Mouse (Mus musculus) G1E (cell line): ENCODE data around the gene Tln2. TPM values are rescaled to one million over a fixed set of nuclear protein-coding genes. Genes with fewer than 3 reads are reported as not detected.

Source experiments
- ATAC-seq: 2 replicates; pipeline ENCODE4 v1.8.0; 2016; ENCODE audit warnings: mild to moderate bottlenecking; ENCODE audit not compliant: insufficient number of reproducible peaks, poor library complexity, low FRiP score, severe bottlenecking; ENCODE audit errors: extremely low read depth
- DNase-seq: peaks from one replicate; pipeline ENCODE4 v3.0.0; 2012; ENCODE audit warnings: low spot score
- H3K27me3 ChIP-seq: 2 replicates; pipeline ENCODE4 v1.6.1; 2012; ENCODE audit warnings: mild to moderate bottlenecking, low read length, inconsistent platforms; ENCODE audit not compliant: insufficient read depth
- H3K36me3 ChIP-seq: replicated peaks from 2 replicates; pipeline ENCODE3; 2012; ENCODE audit warnings: mild to moderate bottlenecking, inconsistent platforms
- H3K4me1 ChIP-seq: 2 replicates; pipeline ENCODE4 v1.6.1; 2012; ENCODE audit warnings: low read depth, low read length, inconsistent platforms, mixed read lengths; ENCODE audit not compliant: insufficient read depth
- H3K4me3 ChIP-seq: 2 replicates; pipeline ENCODE4 v1.5.1; 2012; ENCODE audit warnings: low read depth, mild to moderate bottlenecking, inconsistent platforms, low read length, moderate library complexity, mixed read lengths
- H3K9me3 ChIP-seq: replicated peaks from 2 replicates; pipeline ENCODE4 v1.6.1; 2012; ENCODE audit warnings: inconsistent platforms
- CTCF ChIP-seq: IDR thresholded peaks from 2 replicates; pipeline ENCODE4 v1.5.1; 2012; ENCODE audit warnings: low read depth, low read length, inconsistent platforms, mixed read lengths
- GATA1 ChIP-seq: IDR thresholded peaks from 2 replicates; pipeline ENCODE4 v1.6.1; 2012; ENCODE audit warnings: borderline replicate concordance, low read length, inconsistent platforms, mixed read lengths
- GATA2 ChIP-seq: IDR thresholded peaks from 2 replicates; pipeline ENCODE4 v1.6.1; 2012; ENCODE audit warnings: low read depth, low read length, inconsistent platforms, borderline replicate concordance
- POLR2AphosphoS5 ChIP-seq: IDR thresholded peaks from 2 replicates; pipeline ENCODE4 v1.6.1; 2012; ENCODE audit warnings: low read depth, low read length, inconsistent platforms; ENCODE audit not compliant: insufficient replicate concordance
- TAL1 ChIP-seq: conservative IDR thresholded peaks from 2 replicates; pipeline ENCODE4 v1.6.1; 2012; ENCODE audit warnings: low read depth, low read length, inconsistent platforms, mixed read lengths
- polyA plus RNA-seq: library from polyadenylated mRNA; stranded (reverse); fragments of >175 nt; gene quantifications from 2 replicates; pipeline ENCODE4 v1.2.3, GENCODE M21; 2012
- total RNA-seq, 2 experiments: library from RNA; stranded (forward) in 1 of 2; stranded (reverse) in 1 of 2; fragments of 200-1000 nt in 1 of 2; fragments of >200 nt in 1 of 2; fragmentation: Nextera tagmentation in 1 of 2; gene quantifications; 2 replicates each; pipeline ENCODE4 v1.2.3; 2014 to 2017

The Tln2 gene
- total RNA-seq (2014; fragmentation: Nextera tagmentation): 8.1 and 10.7 TPM in 2 replicates
- total RNA-seq (2017): 1.6 TPM in 2 replicates
- 1.5 and 2.1 TPM in 2 replicates for polyA plus RNA-seq

DNA sequence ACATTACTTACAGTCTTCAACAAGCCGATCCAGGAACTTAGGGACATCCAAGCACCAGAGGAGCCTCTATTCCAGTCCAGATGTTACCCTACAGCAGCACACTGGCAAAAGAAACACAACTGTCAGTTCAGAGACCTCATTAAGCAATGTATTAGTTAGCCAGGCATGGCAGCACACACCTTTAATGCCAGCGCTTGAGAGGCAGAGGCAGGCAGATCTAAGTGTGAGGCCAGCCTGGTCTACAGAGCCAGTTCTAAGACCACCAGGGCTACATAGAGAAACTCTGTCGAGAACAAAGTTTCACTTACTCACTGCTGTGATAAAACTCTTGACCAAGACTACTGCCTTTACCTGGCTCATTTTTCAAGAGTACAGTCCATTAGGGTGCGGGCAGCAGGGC lies at the start of gene Tln2:
Gene Tln2 (minus strand): TSS at position 101 of the 400 bp plus-strand sequence.
- Histone ChIP-seq H3K27me3 (no peaks in the 10 kb centered on the region), H3K4me3 (no peak within 1 kb of the TSS), H3K36me3 (no peaks in the 10 kb centered on the region), H3K4me1 (no peaks in the 10 kb centered on the region), H3K9me3 (no peaks in the 10 kb centered on the region)
- ATAC-seq (no peak), DNase-seq (no peak)
- TF ChIP-seq POLR2AphosphoS5 (no peak), CTCF (no peak), TAL1 (no peak), GATA2 (no peak), GATA1 (no peak)

DNA sequence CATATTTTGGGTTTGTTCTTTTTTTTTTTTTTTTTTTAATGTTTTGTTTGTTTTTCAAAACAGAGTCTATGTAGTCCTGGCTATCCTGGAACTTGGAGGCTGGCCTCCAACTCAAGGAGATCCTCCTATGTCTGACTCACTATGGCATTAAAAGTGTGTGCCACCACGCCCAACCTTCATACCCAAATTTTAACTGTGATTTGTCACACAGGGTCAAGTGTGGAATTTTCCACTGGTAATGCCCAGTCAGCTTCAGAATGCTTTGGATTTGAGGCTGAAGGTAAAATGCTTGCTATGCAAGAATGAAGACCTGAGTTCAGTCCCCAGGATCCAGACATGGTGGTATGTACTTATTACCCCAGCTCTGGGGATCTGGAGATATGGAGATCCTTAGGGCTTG lies 49.7 kb upstream of the Tln2 start:
- no peak for DNase-seq
- no peaks in the 10 kb centered on the region for H3K27me3 ChIP-seq
- ATAC-seq: no peak
- H3K9me3 ChIP-seq: 0 out of 2 replicates have a peak, but pooled peaks cover 4% of the 10 kb centered on the region
- no peaks in the 10 kb centered on the region for H3K36me3 ChIP-seq
- no peaks in the 10 kb centered on the region for H3K4me1 ChIP-seq
- H3K4me3 ChIP-seq: no peak overlapping the region
- TF ChIP-seq POLR2AphosphoS5: no peak
- no peak for TF ChIP-seq GATA1
- TF ChIP-seq TAL1: no peak
- no peak for TF ChIP-seq CTCF

DNA sequence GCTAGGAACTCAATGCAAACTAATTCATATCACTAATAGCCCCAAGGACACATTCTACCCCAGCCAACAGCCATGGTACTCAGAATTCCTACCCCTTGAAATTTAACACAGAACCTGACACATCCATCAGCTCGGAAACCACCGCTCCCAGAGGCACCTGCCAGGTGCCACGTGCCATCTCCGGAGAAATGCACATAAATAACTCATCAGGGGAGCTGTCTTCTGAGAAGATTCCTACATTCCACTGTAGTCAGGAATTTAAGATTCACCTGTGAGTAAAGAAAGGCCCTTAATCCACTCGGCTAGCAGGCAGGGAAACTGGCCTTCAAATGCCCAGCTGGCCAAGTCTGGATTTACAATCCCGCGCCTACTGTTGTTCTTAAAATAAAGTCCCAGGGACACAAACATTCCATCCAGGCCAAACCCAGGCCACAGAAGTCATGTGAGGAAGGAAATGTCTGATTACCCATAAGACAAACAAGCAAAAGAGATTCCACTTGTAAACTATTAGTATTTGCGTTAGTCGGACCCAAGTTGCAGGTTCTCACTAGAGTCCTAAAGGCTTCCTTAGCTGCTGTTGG lies 48.4 kb upstream of the Tln2 start:
- H3K36me3 ChIP-seq: no peaks in the 10 kb centered on the region
- no peak for ATAC-seq
- TF ChIP-seq GATA1 (no peak), POLR2AphosphoS5 (no peak), CTCF (no peak), TAL1 (no peak), GATA2 (no peak)
- 0 out of 2 replicates have a peak, but pooled peaks cover 4% of the 10 kb centered on the region for H3K9me3 ChIP-seq
- H3K4me3 ChIP-seq: no peak overlapping the region
- no peaks in the 10 kb centered on the region for H3K4me1 ChIP-seq
- no peaks in the 10 kb centered on the region for H3K27me3 ChIP-seq
- no peak for DNase-seq

DNA sequence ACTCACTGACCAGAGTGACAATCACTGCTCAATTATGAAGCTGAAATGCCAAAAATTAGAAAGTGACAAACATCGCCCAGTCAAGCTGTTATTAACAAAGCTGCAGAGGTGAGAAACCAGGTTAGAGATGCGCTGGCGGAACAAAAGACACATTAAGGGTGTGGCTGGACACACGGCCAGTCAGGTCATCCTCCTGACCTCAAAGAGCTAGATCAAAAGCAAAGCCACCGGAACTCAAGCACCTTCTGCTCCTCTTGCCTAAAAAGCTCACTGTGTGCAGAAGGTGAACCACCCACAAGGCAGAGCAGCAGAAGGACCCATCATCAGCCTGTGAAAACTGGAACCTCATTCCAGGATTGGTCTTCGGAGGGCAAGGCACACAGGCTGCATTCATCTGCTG lies 47.8 kb upstream of the Tln2 start:
- ATAC-seq (no peak), DNase-seq (no peak)
- Histone ChIP-seq H3K36me3 (no peaks in the 10 kb centered on the region), H3K27me3 (no peaks in the 10 kb centered on the region), H3K9me3 (0 out of 2 replicates have a peak, but pooled peaks cover 4% of the 10 kb centered on the region), H3K4me1 (no peaks in the 10 kb centered on the region), H3K4me3 (no peak overlapping the region)
- TF ChIP-seq GATA1 (no peak), TAL1 (no peak)

DNA sequence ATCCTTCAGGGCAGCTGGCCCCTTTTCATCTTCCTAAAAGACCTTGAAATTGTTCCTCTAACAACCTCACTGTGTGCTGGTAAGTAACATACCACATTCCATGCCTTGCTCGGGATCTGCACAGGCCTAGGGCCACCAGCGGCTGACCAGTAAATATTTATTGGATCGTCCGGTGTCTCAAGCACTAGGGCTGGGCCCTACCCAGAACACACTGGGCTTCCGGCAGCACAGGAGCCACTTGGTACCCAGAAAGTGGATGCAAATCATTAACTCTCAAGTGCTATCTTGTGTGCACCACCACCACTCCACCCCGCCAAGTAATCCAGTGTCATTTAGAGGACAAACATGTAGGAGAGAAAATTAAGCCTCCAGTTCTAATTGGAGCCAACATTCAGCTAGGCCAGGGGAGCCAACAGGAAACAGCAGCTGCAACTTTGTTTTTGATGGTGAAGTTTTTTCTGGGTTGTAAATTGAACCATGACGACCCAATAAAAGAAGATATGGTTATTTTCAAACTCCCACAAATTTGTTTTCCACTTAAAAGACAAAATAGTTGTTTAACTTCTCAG lies 46.4 kb upstream of the Tln2 start:
- no peaks in the 10 kb centered on the region for H3K27me3 ChIP-seq
- H3K4me1 ChIP-seq: no peaks in the 10 kb centered on the region
- H3K4me3 ChIP-seq: no peak overlapping the region
- ATAC-seq (no peak), DNase-seq (no peak)
- no peak for TF ChIP-seq CTCF
- TF ChIP-seq GATA2: no peak
- TF ChIP-seq GATA1: no peak
- no peak for TF ChIP-seq TAL1
- TF ChIP-seq POLR2AphosphoS5: no peak
- 0 out of 2 replicates have a peak, but pooled peaks cover 4% of the 10 kb centered on the region for H3K9me3 ChIP-seq
- H3K36me3 ChIP-seq: no peaks in the 10 kb centered on the region

GRCm38 (mm10) chr9:67604940-67605339 lies 45.4 kb upstream of the Tln2 start:
- Histone ChIP-seq H3K4me1 (no peaks in the 10 kb centered on the region), H3K27me3 (no peaks in the 10 kb centered on the region), H3K9me3 (0 out of 2 replicates have a peak, but pooled peaks cover 4% of the 10 kb centered on the region), H3K4me3 (no peak overlapping the region), H3K36me3 (no peaks in the 10 kb centered on the region)
- DNase-seq (no peak), ATAC-seq (no peak)
- TF ChIP-seq POLR2AphosphoS5 (no peak), TAL1 (no peak), GATA1 (no peak), CTCF (no peak), GATA2 (no peak)
